Mouse (Mus musculus) B cell, adult (primary cell): ENCODE measurements around the gene Hsd3b5. TPM values are rescaled to one million over a fixed set of nuclear protein-coding genes. Genes with fewer than 3 reads are reported as not detected.

Source experiments
- total RNA-seq: library from RNA; stranded (reverse); gene quantifications from 4 replicates; pipeline ENCODE4 v1.2.4, GENCODE M21; 2023; ENCODE audit not compliant: inconsistent age

Gene Hsd3b5
- total RNA-seq, result not detected in 4 replicates

DNA sequence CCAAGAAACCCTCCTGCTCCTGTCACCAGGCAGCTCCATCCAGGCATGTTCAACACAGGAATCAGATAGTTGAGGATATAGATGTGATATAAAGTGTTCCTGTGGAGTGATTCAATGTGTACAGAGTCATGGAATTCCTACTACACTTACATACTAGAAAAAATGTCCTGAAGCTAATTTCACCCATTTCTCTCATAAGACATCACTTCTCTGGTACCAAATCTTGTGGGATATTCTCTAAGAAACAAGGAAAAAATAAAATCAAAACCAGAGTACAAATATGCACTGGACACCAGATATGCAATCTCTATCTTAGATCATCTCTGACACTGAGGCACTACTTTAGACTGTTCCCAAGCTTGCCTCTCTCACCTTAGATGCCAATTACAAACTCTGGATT, at the start of gene Hsd3b5:
Gene Hsd3b5, minus strand, starts transcription at position 101 of the 400 bp plus-strand sequence.

DNA sequence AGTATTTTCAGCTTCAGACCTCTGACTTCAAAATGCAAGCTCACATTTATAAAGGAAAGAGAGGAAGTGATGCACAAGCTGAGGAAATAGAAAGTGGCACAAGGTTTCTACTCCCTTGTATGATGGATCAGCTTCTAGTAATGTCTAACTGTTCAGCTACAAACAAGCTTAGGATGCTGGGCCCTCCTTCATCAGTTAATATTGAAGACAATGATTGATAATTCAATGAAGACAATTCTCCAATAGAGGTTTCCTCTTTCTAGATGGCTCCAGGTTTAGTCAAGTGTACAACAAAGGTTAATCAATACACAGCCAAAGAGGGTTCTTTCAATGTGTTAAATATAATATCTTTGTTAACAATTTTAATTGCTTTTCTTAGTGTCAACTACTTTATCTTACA, 41.3 kb downstream of the Hsd3b5 start, which contains the start of gene Gm10681:
Gene Gm10681, minus strand, starts transcription at position 101 of the 400 bp plus-strand sequence.

Other genes starting within 250 kb of the Hsd3b5 start
- not detected in 4 replicates for gene Zfp697, start 247.8 kb downstream of the Hsd3b5 start, total RNA-seq
- gene Gm4450, start 173.1 kb downstream of the Hsd3b5 start, total RNA-seq, result not detected in 4 replicates
- not detected in 4 replicates for gene Hsd3b4, start 119.7 kb downstream of the Hsd3b5 start, total RNA-seq
- gene Gm10681, start 41.4 kb downstream of the Hsd3b5 start, total RNA-seq, result not detected in 4 replicates
- 0.12 to 0.29 TPM (median 0.18 TPM) in 3 of 4 replicates, not detected in the other for gene Hsd3b2, start 94.3 kb upstream of the Hsd3b5 start, total RNA-seq
- not detected in 4 replicates for gene Hsd3b3, start 132.9 kb upstream of the Hsd3b5 start, total RNA-seq
- gene Hsd3b6, start 184.2 kb upstream of the Hsd3b5 start, total RNA-seq, result not detected in 4 replicates
- gene Hsd3b1, start 229.5 kb upstream of the Hsd3b5 start, total RNA-seq, result not detected in 4 replicates